Mouse (Mus musculus): ENCODE data around the gene Stx18.

Gene Stx18

DNA sequence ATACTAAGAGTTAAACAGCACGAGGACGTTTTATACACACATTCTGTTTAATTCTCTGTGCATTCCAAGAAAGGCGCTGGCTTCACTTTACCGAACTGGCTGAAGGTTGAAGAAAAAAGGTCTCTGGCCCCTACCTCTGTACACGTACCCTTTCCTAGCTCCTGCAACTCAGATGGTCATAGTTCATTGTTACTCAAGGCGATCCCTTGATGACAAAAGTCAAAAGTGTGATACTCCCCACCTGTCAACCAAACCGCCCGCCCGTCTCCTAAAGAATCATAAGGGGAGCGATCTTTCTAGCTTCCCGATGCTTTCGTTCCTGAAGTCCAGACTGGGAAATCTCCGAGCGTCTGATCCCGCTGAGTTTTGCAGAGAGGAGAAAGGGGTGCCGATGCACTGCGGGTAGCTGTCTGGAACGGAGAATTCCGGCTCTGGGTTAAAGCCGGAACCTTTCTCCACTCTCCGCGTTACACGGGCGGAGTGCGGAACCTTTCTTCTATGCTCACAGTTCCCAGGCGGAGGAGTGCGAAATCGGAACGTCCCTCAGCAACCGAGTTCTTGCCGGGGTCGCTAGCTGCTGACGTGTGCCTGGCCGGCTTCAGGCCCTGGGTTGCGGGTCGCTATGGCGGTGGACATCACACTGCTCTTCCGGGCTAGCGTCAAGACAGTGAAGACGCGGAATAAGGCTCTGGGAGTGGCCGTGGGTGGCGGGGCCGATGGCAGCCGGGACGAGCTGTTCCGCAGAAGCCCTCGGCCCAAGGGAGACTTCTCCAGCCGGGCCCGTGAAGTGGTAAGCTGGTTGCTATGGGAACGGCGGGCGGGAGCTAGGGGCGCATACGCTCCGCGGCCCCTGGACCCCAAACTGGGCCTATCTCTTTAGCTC is at the start of gene Stx18:
TSS of gene Stx18 (plus strand) at position 33 of the 883 bp plus-strand sequence.
- peak; percentile 85 for DNase-seq

DNA sequence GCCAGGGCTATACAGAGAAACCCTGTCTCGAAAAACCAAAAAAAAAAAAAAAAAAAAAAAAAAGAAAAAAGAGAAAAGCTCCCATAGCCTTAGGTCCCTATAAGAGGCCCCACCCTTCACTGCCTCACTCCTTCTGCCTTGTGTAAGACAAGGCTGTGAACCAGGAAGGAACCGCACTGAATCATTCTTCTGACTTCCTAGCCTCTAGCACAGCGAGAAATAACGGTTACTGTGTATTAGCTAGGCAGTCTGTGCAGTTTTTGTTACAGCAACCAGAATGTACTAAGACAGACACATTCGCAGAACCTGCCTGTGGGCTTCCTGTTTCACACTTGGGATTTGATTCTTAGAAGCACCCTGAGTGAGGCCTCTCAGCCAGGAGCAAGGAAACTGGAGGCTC is 46.2 kb upstream of the Stx18 start:
- no peak for DNase-seq

DNA sequence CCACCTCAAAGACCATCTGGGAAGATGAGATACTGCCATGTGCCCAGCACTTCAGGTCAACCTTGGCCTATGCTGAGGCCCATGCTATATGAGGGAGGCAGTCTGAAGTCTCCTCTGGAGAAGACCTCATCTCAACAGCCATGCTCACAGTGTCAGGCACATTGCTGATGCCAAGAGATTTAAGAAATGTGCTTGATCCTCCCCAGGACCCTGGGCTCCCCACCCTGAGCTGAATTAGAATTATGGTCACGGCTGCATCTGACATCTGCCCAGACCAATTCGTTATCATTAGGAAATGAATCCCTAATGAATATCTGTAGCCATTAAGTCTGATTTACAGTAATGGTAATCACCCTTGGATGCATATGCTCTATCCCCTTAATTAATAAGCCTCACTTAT is 39.7 kb upstream of the Stx18 start:
- no peak for DNase-seq

DNA sequence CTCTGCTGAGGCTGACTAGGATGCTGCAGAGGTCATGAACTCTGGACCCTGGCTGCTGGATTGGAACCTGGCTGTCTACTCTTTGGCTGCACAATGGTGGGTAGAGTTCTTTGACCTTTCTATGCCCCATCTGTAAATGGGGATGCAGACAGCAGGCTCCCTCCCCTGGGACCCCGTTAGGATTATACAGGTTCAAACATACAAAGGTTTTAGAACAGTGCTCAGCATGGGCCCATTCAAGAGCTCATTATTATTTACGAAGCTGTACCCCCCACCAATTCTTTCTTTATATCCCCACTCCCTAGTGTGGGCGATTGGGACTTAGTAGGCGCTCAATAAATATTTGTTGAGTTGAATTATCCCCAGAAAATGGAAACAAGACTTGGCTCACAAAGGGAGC is 36.0 kb upstream of the Stx18 start:
- DNase-seq = no peak

DNA sequence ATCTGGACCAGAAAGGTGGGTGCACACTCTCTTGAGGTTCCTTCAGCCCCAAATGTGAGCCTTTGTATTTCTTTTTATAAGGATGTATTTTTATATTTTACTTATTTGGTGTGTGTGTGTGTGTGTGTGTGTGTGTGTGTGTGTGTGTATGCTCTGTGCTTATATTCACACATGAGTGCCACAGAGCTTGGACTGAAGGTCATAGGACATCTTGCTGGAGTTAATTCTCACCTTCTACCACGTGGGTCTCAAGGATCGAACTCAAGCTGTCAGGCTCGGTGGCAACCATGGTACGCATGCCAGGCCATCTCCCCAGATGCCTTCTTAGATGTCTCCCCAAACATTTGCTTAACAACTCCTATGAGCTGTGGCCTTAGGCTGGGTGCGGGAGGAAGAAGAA is 33.8 kb upstream of the Stx18 start:
- no peak for DNase-seq

DNA sequence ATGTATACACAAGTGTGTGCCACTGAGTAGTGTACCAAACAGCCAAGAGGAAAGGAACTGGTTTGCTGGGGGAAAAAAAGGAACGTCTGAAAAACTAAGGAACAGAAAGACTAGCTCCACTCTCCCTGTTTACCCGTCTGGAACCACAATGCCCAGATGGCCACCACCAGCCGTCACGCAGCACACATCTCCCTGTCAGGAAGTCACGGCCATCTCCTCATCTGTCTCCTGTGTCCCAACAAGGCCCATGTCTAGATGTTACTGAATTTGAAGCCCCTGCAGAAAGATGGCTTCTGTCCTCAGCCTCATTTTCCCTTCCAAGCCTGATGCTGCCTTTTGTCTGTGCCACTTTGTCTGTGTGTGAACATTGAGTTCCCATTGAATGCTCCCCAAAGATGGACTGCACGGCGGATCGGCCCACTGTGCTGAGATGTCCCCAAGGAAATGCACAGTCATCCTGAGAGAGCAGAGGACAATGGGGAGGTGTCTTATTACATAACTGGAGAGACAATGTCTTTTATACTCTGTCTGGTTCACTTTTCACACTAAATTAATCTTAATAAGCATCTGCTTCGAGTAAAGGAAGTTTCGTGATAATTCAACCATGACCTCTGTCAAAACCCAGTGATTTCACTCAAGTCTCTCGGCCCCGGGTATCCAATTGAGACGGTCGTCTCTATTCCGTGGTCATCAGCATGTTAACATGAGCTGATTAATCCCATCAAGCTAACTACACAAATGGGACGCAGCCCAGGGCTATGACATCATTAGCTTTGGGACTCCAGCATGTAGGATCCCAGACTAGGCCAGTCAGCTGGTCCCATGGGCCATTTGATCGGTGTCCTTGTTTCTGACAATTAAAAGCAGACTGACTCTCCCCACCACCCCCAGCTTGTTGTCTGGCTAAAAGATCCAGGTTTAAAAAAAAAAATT is 31.9 kb upstream of the Stx18 start:
- no peak for DNase-seq

DNA sequence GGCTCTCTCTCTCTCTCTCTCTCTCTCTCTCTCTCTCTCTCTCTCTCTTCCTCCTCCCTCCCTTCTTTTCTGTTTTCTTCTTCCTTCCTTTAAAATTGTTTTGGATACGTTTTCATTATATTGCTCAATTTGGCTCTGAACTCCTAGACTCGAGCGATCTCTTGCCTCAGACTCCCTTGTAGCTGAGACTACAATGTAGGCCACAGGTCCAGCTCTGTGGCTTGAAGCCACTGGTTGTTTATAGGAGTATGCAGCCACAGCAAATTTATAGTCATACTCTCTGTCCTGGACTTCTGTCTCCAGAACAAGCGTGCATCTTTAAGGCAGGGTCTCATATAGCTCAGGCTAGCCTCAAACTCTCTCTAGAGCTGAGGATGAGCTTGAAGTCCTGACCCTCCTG is 29.5 kb upstream of the Stx18 start:
- no peak for DNase-seq

DNA sequence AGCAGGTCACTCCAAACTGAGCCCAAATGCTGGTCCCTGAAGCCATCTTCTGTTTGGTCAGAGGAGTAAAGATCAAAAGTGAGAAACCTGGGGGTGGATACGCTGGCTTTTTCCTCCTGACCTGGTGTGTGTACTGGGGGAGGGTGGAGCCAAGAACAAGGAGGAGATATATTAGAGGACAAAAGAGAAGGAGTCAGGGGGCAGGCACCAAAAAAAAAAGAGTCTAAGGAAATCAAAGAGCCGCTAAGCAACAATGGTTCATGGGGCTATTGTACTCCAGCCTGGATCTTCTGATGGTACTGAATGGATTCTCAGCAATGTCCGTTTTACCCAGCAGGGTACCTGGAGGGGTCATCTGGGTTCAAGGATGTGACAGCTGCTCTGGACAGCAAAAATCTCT is 23.6 kb upstream of the Stx18 start:
- DNase-seq = no peak

DNA sequence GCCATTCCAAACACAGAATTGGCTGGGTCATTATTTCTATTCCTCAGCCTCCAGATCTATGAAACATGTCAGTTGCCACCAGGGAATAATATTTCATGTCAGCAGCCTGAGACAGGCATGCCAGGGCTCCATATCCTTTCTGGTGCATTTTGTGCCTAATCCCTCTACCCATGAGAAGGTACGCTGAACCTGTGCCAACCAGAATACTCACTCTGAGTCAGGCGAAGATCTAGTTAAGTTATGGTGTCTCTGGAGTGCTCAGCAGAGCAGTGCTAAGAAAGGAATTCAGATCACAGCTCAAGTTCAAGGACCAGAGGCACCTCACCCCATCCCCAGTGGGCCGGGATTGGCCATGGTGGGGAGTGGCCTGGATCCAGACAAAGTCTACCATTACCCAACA is 21.6 kb upstream of the Stx18 start:
- no peak for DNase-seq

DNA sequence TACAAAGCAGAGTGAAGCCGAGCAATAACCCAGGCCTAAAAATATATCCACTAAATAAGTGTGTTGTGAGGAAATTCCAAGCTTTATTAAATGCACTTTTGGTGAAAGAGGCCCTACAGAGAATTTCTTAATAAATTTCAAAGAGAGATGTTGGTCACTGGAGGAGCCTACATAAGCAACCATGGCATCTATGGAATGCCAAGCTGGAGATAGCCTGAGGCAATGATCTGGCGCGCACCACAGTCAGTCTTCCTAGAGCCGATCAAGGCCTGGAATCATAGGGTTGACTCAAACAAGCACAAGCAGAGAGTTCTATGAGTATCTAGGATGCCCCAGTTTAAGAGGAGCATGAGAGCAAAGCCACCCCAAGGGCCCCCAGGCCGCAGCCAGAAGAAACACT is 10.9 kb upstream of the Stx18 start:
- DNase-seq = no peak

DNA sequence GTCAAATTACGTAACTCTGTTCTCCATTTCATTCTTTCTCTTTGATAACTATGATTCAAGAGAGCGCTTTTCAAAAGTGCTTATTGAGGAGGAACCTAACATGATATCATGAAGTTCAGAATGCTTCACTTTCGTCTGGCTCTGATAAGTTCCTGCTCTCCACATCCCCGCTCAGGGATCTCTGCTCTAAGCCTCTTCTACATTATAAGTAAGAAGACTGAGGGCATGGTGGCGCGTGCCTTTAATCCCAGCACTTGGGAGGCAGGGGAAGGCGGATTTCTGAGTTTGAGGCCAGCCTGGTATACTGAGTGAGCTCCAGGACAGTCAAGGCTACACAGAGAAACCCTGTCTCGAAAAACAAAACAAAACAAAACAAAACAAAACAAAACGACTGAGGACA is 268 bp upstream of the Stx18 start:
- peak; percentile 11 for DNase-seq

DNA sequence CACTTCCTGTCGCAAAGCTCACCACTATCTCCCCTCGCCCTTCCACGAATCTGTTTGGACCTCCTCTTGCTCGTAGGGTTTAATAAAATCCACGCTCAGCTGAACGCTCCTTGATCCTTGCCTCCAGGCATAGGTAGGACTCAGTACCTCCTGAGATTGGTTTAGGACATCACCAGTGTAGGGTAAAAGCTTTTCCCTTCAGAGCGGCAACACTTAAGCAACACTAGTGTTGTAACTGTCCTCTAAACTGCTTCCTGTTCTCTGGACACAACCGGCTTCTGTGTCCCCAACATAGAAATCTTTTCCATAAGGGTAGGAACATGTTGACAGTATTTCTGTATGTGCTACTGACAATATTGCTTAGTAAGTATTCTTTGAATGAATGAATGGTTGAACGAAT is 1.3 kb downstream of the Stx18 start:
- no peak for DNase-seq

DNA sequence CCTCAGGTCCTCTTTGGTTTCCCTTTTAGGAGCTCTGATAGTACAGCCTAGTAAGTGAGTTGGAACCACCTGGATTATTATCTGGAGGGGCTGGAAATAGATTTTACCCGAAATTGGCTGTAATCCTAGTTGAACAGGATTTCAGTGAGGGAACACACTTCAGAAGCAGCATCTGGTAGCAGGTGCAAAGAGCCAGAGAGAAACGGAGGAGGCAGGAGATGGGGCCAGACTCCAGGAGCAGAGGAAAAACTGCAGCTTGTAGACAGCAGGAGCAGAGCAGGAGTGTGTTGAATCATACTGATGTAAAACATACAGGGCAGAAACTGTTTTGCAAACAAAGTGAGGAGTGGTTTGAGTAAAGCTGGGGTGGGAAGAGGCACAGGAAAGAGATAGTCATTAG is 6.4 kb downstream of the Stx18 start:
- no peak for DNase-seq

DNA sequence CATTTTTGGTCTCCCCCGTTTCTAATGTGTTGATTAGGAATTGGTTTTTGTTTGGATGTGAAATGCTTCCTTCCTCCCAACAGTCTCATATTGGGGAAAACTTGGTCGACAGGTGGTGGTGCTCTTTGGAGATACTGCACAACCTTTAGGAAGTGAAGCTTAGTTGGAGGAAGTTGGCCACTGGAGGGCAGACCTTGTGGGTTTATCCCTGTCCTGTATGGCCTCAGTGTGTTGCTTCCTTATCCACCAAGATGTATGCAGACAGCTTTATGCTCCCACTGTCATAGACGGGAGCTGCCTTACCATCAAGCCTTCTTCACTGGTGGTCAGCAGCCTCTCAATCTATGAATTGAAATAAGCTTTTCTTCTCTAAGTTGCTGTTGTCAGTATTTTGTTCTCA is 9.6 kb downstream of the Stx18 start:
- no peak for DNase-seq

DNA sequence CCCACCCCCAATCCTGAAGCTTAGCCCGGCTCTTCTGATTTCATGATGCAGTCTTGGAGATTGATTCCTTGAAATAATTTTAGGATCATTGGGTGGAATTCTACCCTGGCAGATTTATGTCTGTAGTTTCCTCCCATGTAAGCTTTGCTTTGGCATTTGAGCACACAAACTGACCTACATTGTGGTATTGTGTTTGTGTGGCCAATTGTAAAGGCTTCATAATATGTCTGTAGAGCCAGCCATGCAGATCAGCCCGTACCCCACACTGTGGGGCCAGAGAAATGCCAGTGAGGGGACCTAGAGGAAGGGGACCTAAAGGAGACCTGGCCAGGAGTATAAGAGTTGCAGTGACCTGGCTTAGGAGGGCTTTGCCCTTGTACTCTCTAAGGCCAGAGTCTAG is 22.5 kb downstream of the Stx18 start:
- DNase-seq = no peak

DNA sequence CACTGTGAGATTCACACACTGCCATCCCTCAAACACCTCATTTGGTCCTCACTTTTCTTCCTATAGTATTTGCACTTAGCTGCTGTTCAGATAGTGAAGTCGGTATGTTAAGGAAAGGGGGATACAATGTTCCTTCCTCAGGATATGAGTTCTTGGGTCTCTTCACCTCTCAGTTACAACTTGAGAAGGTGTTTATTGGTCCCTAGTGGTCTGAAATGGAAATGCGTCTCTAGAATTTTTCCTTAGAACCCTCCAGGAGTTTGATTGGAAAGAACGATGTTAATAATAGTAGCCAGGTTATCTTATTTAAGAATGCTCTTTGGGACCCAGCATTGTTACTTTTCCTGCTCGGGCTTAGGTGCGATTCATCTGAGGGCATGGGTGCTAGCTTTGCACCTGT is 24.2 kb downstream of the Stx18 start:
- DNase-seq = no peak

DNA sequence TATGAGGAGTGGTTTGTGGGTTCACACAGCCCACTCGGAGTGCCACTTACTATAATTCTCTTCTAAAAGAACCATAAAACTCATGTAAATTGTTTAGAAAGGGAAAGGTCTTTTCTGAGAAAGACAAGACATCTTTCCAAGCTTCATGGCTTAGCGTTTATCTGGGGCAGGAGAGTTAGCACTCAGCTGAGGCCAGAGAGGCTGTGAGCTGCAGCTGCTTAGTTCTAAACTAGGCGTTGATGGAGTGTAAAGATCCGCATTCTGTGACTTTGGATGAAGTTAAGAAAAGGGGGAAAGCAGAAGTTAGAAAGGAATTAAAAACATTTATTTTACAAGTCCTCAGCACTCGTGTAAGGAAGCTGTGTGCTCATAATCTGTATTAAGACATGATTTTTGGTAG is 24.8 kb downstream of the Stx18 start:
- DNase-seq = no peak

DNA sequence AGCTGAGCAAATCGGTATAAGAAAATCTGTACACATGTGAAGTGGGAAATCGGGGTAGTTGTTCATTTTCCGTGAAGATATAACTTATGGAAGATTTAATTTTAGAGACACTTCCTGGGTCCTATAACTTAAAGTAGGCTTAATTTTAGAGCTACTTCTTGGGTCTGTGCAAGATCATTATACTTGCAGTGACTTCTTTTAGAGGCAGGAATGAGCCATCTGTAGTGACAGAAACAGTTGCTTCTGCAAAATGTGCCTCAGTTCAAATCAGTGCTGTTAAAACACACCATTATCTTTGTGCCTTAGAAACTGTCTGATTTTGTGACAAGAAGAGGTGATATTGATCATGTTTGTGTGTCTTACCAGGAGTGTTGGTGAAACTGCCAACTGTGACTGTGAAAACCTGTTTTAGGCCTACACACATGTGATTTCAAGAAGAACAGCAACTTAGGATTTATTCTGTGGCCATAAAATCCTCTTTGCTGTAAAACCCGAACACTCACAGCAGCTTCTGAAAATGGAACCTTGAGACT is 25.6 kb downstream of the Stx18 start:
- DNase-seq = no peak

DNA sequence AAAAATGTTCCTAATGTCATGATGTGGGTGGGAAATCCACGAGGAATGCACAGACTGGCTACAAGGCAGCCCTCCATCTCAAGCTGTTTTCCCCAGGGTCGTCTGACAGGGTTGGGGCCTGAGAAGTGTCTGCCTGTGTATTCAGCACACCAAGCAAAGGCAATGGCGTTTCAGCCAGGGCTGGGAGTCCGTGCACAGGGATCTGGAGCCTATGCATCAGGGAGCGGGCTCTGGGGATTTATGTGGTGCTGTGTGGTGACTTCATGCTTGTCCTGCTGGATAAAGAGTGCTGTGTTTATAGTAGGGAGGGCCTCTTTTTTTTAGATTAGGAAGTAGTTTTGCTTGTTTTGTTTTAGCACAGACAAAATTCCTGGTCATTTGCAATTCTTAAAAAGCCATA is 26.2 kb downstream of the Stx18 start:
- no peak for DNase-seq

DNA sequence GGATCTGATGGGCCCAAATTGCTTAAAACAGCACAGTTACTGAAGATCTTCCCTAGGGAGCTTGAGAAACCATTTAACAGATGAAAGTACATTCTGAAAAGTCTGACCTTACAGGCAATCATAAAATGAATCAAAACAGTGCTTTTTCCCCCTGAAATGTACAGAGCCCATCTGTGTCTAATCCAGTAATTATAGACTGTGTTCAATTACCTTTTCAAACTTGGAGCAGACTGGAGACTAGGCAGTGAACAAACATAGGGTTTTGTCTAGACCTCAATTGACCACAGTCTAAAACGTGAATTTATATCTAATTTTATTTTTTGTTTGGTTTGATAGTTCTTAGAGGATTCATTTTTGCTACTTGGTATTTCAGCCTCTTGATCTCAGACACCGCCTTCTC is 26.9 kb downstream of the Stx18 start:
- no peak for DNase-seq

DNA sequence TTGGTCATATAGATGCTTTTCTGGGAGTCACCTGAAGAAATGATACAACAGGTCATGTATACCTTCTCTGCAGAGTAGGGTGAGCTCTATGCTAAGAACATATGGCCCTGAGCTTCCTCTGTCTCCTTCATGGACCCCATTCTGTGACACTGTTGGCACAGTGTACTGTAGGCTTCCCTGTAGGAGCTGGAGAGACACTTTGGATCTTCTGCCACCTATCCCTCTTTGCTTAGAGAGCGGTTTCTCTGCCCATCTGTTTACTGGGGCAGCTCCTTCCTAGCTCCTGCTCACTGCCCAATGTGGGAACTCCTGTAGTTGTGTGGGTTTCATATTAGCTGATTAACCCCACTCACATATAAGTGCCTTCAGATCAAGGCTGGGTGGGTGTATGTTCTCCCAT is 28.1 kb downstream of the Stx18 start:
- DNase-seq = no peak

DNA sequence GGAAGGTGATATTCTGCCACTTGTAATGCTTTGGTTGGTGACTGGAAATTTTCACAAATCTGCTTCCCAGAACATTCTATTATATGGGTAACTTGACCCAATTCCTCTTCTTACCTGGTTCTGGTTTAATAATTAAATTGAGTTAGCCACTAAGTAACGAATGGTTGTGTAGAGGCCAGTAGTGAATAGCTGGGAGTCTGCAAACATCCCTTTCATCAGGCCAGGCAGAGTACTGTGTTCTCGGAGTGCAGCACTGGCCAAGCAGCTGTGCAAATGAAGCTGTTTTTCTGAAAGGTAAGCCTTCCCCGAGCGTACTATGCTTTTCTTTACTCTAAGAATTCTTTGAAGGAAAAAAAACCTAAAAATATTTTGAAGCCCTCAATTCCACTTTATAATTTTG is 37.8 kb downstream of the Stx18 start:
- DNase-seq = no peak

DNA sequence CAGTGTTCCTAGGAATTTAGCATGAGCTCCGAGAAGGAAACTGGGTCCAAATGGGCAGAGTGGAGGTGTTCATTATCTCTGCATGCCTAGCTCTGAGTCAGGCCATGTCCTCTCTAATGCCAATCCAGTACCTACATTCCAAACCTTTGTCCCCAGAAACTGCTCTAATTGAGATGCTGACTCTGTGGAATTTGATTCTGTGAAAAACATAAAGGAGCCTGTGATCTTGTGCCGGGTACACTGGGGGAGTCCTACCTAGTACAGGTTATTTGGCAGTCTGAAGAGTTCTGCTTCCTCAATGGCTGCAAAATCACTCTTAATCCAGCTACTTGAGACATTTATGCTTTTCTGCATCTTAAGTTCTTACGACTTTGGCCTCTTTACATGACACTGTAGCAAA is 40.0 kb downstream of the Stx18 start:
- DNase-seq = no peak

DNA sequence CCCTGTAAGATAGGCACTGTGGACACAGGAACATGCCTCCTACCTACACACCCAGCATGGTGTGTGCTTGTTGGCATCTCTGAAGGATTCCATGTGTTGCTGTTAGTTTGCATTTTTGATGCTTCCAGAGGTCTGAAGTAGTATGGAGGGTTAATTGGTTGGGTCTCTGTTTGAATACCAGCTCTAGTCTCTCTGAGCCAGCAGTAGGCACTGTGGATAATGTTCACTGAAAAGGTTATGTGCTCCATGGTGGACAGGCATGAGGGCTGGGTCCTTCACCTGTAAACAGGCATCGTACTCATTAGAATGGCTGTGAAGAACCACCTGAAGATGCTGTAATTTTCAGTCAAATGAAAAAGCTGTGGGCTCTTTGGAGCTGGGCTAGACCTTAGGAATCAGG is 41.9 kb downstream of the Stx18 start:
- DNase-seq = no peak
